Mouse (Mus musculus) liver, embryonic 11.5 days (tissue): ENCODE data around the gene Nhlrc4. TPM values are rescaled to one million over a fixed set of nuclear protein-coding genes. Genes with fewer than 3 reads are reported as not detected.

Source experiments
- ATAC-seq: fragments of 200-750 bp; cut with Nextera tagmentation; replicated peaks from 2 replicates; pipeline ENCODE4 v1.8.0; 2017; ENCODE audit warnings: moderate number of reproducible peaks, mild to moderate bottlenecking, moderate TSS enrichment, moderate library complexity; ENCODE audit not compliant: low FRiP score
- DNase-seq: peaks from one replicate; pipeline ENCODE4 v3.0.0-alpha.2; 2017; ENCODE audit warnings: low spot score
- H3K27ac ChIP-seq: fragments of 300-500 bp; sonication (generic); 2 replicates; pipeline ENCODE4 v1.5.1; 2014; ENCODE audit warnings: mild to moderate bottlenecking, low read depth, low read length, control low read depth
- H3K27me3 ChIP-seq: fragments of 300-500 bp; sonication (generic); replicated peaks from 2 replicates; pipeline ENCODE4 v1.6.1; 2014; ENCODE audit warnings: low read length, mixed read lengths; ENCODE audit not compliant: control insufficient read depth, insufficient read depth
- H3K36me3 ChIP-seq: fragments of 300-500 bp; sonication (generic); 2 replicates; pipeline ENCODE4 v1.6.1; 2014; ENCODE audit warnings: mild to moderate bottlenecking, low read length, moderate library complexity, mixed read lengths; ENCODE audit not compliant: control insufficient read depth, insufficient read depth
- H3K4me1 ChIP-seq: fragments of 300-500 bp; sonication (generic); replicated peaks from 2 replicates; pipeline ENCODE4 v1.6.1; 2014; ENCODE audit warnings: low read length, mixed read lengths; ENCODE audit not compliant: control insufficient read depth, insufficient read depth
- H3K4me2 ChIP-seq: fragments of 300-500 bp; sonication (generic); 2 replicates; pipeline ENCODE4 v1.6.1; 2014; ENCODE audit warnings: mild to moderate bottlenecking, control low read depth, moderate library complexity
- H3K4me3 ChIP-seq: fragments of 300-500 bp; sonication (generic); 2 replicates; pipeline ENCODE4 v1.5.1; 2014; ENCODE audit warnings: low read depth, low read length, control low read depth
- H3K9ac ChIP-seq: fragments of 300-500 bp; sonication (generic); 2 replicates; pipeline ENCODE4 v1.6.1; 2014; ENCODE audit warnings: low read depth, low read length, control low read depth
- H3K9me3 ChIP-seq: fragments of 300-500 bp; sonication (generic); 2 replicates; pipeline ENCODE4 v1.6.1; 2016; ENCODE audit warnings: low read length, inconsistent platforms, mixed read lengths; ENCODE audit not compliant: control insufficient read depth
- WGBS: fragments of 180-500 bp; shearing (Covaris S2); extraction: QIAGEN DNeasy Blood & Tissue Kit; methylation state at CpG from one replicate; pipeline ENCODE4 v1.1.7; 2014; 5-methylcytosine and 5-hydroxymethylcytosine counted together
- polyA plus RNA-seq: library from polyadenylated mRNA; unstranded; fragments of >200 nt; fragmentation: Nextera tagmentation; extraction: Ambion mirVana; gene quantifications from 2 replicates; pipeline ENCODE4 v1.2.1, GENCODE M21; 2014

The Nhlrc4 gene
- polyA plus RNA-seq, 1 experiment from 2014 or later: 0.85 TPM

- H3K4me1 ChIP-seq: peaks cover 26% of the 10 kb centered on the region
- H3K27me3 ChIP-seq: no peaks in the 10 kb centered on the region
- no peaks in the 10 kb centered on the region for H3K36me3 ChIP-seq
- no peaks in the 10 kb centered on the region for H3K9me3 ChIP-seq
- WGBS: 79% methylated on average over 3 of the region's 3 CpGs
- no peak overlapping the region for H3K9ac ChIP-seq
- DNase-seq: no peak
- no peak overlapping the region for H3K27ac ChIP-seq
- no peak for ATAC-seq
- peak overlapping the region; percentile 95 for H3K4me2 ChIP-seq
- H3K4me3 ChIP-seq: no peak overlapping the region
Measured at GRCm38 (mm10) chr17:25982913-25983312, 38.2 kb upstream of the Nhlrc4 start.

- peaks cover 26% of the 10 kb centered on the region for H3K4me1 ChIP-seq
- DNase-seq: no peak
- no peaks in the 10 kb centered on the region for H3K27me3 ChIP-seq
- no peak overlapping the region for H3K9ac ChIP-seq
- 87% methylated on average over 5 of the region's 5 CpGs for WGBS
- H3K4me3 ChIP-seq: no peak overlapping the region
- no peak overlapping the region for H3K4me2 ChIP-seq
- no peaks in the 10 kb centered on the region for H3K36me3 ChIP-seq
- no peaks in the 10 kb centered on the region for H3K9me3 ChIP-seq
- no peak overlapping the region for H3K27ac ChIP-seq
- no peak for ATAC-seq
Measured at GRCm38 (mm10) chr17:25980854-25981253, 36.1 kb upstream of the Nhlrc4 start.

- WGBS: 84% methylated on average over 5 of the region's 5 CpGs
- Histone ChIP-seq H3K36me3 (no peaks in the 10 kb centered on the region), H3K27ac (no peak overlapping the region), H3K4me2 (no peak overlapping the region), H3K9ac (no peak overlapping the region), H3K9me3 (no peaks in the 10 kb centered on the region), H3K4me3 (no peak overlapping the region), H3K27me3 (no peaks in the 10 kb centered on the region), H3K4me1 (peaks cover 26% of the 10 kb centered on the region)
- DNase-seq: no peak
- no peak for ATAC-seq
Measured at GRCm38 (mm10) chr17:25979829-25980738, 35.3 kb upstream of the Nhlrc4 start.

- Histone ChIP-seq H3K4me1 (peaks cover 10% of the 10 kb centered on the region), H3K27me3 (no peaks in the 10 kb centered on the region), H3K9me3 (no peaks in the 10 kb centered on the region), H3K36me3 (no peaks in the 10 kb centered on the region), H3K4me3 (no peak overlapping the region), H3K4me2 (no peak overlapping the region), H3K27ac (no peak overlapping the region), H3K9ac (no peak overlapping the region)
- DNase-seq (no peak), ATAC-seq (no peak)
- WGBS: 79% methylated on average over 4 of the region's 4 CpGs
Measured at GRCm38 (mm10) chr17:25970954-25971707, 26.4 kb upstream of the Nhlrc4 start.

GRCm38 (mm10) chr17:25970448-25970847 is 25.7 kb upstream of the Nhlrc4 start:
- Histone ChIP-seq H3K4me3 (no peak overlapping the region), H3K27me3 (no peaks in the 10 kb centered on the region), H3K27ac (no peak overlapping the region), H3K9me3 (no peaks in the 10 kb centered on the region), H3K36me3 (no peaks in the 10 kb centered on the region), H3K4me1 (peaks cover 10% of the 10 kb centered on the region), H3K4me2 (no peak overlapping the region), H3K9ac (no peak overlapping the region)
- 89% methylated on average over 9 of the region's 9 CpGs for WGBS
- DNase-seq: no peak
- no peak for ATAC-seq

- WGBS: 77% methylated on average over 1 of the region's 1 CpGs
- Histone ChIP-seq H3K27ac (no peak overlapping the region), H3K4me2 (no peak overlapping the region), H3K36me3 (peaks cover 7% of the 10 kb centered on the region), H3K4me1 (peaks cover 10% of the 10 kb centered on the region), H3K9me3 (no peaks in the 10 kb centered on the region), H3K9ac (no peak overlapping the region), H3K27me3 (no peaks in the 10 kb centered on the region), H3K4me3 (no peak overlapping the region)
- DNase-seq: no peak
- ATAC-seq: peak; percentile 39; the same call in 1 of the 2 replicates
Measured at GRCm38 (mm10) chr17:25968176-25968575, 23.4 kb upstream of the Nhlrc4 start.

DNA sequence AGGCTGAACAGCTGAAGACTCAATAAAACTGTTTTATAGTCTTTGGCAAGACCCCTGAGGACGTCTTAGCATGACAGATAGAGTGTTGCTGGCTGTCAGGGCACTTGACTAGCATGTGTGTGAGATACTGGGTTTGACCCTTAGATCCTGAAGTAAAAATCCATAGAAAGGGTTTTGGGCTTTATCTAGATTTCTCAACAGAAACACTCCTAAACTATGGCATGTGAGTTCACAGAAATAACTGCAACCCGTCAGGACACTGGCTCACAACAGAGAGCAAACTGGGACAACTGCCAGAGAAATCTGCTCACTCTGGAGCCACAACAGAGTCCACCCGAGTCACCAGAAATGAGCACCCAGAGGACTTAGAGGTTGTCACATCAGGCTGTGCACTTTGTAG is 22.9 kb upstream of the Nhlrc4 start:
- no peak overlapping the region for H3K4me3 ChIP-seq
- H3K27ac ChIP-seq: no peak overlapping the region
- peaks cover 10% of the 10 kb centered on the region for H3K4me1 ChIP-seq
- H3K9ac ChIP-seq: no peak overlapping the region
- no peaks in the 10 kb centered on the region for H3K27me3 ChIP-seq
- H3K36me3 ChIP-seq: peaks cover 7% of the 10 kb centered on the region
- DNase-seq (no peak), ATAC-seq (no peak)
- WGBS: 69% methylated on average over 3 of the region's 3 CpGs
- H3K4me2 ChIP-seq: no peak overlapping the region
- no peaks in the 10 kb centered on the region for H3K9me3 ChIP-seq

DNA sequence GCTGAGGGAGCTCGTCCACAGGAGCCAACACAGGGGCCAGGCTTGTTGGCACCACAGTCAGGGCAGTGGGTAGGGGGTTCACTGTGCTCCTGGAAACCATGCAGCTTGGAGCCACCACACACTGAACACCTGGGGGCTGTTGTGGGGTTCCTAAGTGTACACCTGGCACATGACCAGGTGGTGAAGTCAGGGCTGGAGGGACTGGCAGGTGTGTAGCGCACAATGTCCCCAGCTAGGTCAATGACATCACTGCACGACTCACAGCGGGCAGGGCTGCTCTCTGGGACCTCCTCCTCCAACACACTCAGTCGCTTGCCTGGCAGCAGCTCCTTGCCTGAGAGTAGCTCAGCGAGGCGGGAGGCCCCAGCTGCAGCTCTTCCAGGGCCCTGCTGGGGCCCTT is 19.5 kb upstream of the Nhlrc4 start:
- H3K9ac ChIP-seq: no peak overlapping the region
- H3K9me3 ChIP-seq: no peaks in the 10 kb centered on the region
- DNase-seq (no peak), ATAC-seq (no peak)
- H3K4me1 ChIP-seq: peaks cover 34% of the 10 kb centered on the region
- no peaks in the 10 kb centered on the region for H3K27me3 ChIP-seq
- H3K4me3 ChIP-seq: no peak overlapping the region
- 81% methylated on average over 7 of the region's 7 CpGs for WGBS
- H3K27ac ChIP-seq: no peak overlapping the region
- no peak overlapping the region for H3K4me2 ChIP-seq
- H3K36me3 ChIP-seq: peaks cover 11% of the 10 kb centered on the region
